Mouse (Mus musculus): ENCODE measurements around the gene Tmem167b. TPM values are rescaled to one million over a fixed set of nuclear protein-coding genes. Genes with fewer than 3 reads are reported as not detected.
A peak's percentile ranks its signal among the peaks of the same experiment; 100 is the strongest.
"Not testable (repeated sequence)": the region's sequence is repeated elsewhere in the genome, so short reads cannot be mapped to it uniquely, and the experiment has no call there.

Tmem167b gene
- 31.0 and 33.0 TPM in 2 replicates for polyA plus RNA-seq (2016; fragmentation: Nextera tagmentation; extraction: Ambion mirVana)

- Histone ChIP-seq H3K36me3 (replicated peaks) (peaks cover 31% of the 10 kb centered on the region), H3K4me1 (peaks cover 22% of the 10 kb centered on the region), H3K4me3 (peak within 1 kb of the TSS; percentile 95), H3K27me3 (replicated peaks; ENCODE audit: low read depth, poor library complexity, severe bottlenecking) (no peaks in the 10 kb centered on the region), H3K9me3 (no peaks in the 10 kb centered on the region), H3K27ac (replicated peaks) (peak within 1 kb of the TSS; percentile 95)
- WGBS, result under 1% methylated on average over 45 of the region's 45 CpGs
- DNase-seq (ENCODE audit: low spot score), result peak; percentile 96
Measured at GRCm38 (mm10) chr3:108562133-108562730, at the start of gene Tmem167b. Gene Tmem167b, minus strand, starts transcription at chr3:108562466.

- DNase-seq (ENCODE audit: low spot score), result no peak
- no peaks in the 10 kb centered on the region for H3K4me1 ChIP-seq
- H3K27me3 ChIP-seq (replicated peaks; ENCODE audit: low read depth, poor library complexity, severe bottlenecking), result no peaks in the 10 kb centered on the region
- no peak overlapping the region for H3K4me3 ChIP-seq
- H3K9me3 ChIP-seq, result no peaks in the 10 kb centered on the region
- peaks cover 3% of the 10 kb centered on the region; the same call in 1 of the 2 replicates for H3K36me3 ChIP-seq (replicated peaks)
- WGBS, result 74% methylated on average over 3 of the region's 3 CpGs
- no peak overlapping the region for H3K27ac ChIP-seq (replicated peaks)
Measured at GRCm38 (mm10) chr3:108608906-108609305, 46.6 kb upstream of the Tmem167b start.

DNA sequence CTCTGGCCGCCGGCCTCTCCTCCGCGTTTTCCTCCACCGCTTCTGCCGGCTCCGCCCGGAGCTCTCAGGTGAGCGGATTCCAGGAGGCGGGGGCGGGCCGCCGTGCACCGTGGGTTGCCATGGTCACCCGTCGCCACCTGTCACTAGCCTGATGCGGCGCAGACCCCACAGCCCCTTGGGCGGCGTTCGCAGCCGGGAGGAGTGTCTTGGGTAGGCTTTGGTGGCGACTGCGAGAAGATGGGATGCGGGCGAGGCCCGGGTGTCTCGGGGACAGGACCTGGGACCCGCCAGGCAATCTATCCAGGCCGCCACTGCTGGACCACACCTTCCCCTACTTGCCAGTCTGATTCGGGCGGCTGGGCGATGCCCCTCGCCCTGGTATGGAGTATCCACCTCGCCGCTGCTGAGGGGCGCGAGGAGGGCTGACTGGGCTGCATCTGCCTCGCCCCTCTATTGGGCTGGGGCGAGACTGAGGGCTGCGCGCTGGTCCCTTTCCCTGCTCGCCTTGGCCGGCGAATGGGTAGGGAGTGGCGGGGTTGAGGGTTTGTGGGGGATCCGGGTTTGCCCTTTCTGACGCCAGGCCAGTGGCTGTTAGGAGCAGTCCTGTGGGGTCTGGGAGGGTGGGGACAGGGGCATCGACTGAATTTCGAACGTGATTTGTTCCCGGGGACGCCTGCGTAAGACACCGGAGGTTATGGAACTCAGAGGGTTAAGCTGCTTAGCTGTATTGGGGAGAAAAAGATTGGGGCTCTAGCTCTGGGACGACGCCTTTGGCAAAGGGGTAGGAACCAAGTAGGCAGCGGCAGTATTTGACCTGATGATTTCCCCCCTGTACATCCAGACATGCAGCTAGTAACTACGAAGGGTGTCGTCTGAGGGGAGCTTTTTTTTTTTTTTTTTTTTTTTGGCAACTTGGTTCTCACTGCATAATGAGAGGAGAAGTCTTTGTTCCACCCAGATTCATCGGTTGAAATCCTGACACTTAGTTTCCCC is 29.6 kb upstream of the Tmem167b start:
- peak overlapping the region; percentile 83 for H3K27ac ChIP-seq (replicated peaks)
- no peak for DNase-seq (ENCODE audit: low spot score)
- H3K4me1 ChIP-seq, result peaks cover 12% of the 10 kb centered on the region
- H3K27me3 ChIP-seq (replicated peaks; ENCODE audit: low read depth, poor library complexity, severe bottlenecking), result no peaks in the 10 kb centered on the region
- peak overlapping the region; percentile 92 for H3K4me3 ChIP-seq
- H3K36me3 ChIP-seq (replicated peaks), result no peaks in the 10 kb centered on the region
- under 1% methylated on average over 61 of the region's 61 CpGs for WGBS
- no peaks in the 10 kb centered on the region for H3K9me3 ChIP-seq

DNA sequence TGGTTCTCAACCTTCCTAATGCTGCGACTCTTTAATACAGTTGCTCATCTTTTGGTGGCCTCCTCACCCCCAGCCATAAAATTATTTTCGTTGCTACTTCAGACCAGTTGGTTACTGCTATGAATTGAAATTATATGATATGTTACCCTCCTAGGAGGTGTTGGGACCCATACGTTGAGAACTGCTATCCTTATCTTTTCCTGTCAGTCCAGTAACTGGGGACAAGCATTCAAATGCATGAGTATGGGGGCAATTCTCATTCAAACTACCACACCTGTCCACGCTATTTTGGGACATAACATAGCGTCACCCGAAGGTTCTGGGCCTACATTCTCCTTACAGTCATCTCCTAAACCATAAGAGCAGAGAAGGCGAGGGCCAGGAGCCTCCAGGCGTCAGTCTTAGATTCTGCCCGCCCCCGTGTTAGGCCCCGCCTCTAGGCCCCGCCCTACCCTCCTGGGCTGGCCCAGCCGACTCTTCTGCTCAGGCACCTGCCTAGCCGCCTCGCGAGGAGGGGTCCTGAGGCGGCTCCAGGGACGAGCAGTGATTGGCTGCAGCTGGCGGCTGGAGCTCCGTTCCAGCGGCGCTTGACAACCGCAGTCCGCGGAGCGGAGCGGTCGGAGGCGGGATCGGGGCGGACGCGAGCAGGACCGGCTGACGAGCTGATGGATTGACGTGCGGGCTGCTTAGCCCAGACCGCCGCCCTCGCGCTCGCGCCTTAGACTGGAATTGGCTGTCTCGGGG is 28.7 kb upstream of the Tmem167b start, which contains the start of gene Wdr47:
TSS of gene Wdr47 (plus strand) at position 494 of the 744 bp plus-strand sequence.
- Histone ChIP-seq H3K9me3 (no peaks in the 10 kb centered on the region), H3K27ac (replicated peaks) (peak within 1 kb of the TSS; percentile 83), H3K4me1 (peaks cover 12% of the 10 kb centered on the region), H3K27me3 (replicated peaks; ENCODE audit: low read depth, poor library complexity, severe bottlenecking) (no peaks in the 10 kb centered on the region), H3K4me3 (peak within 1 kb of the TSS; percentile 92), H3K36me3 (replicated peaks) (no peaks in the 10 kb centered on the region)
- 6% methylated on average over 44 of the region's 44 CpGs for WGBS
- peak; percentile 98 for DNase-seq (ENCODE audit: low spot score)

- no peak for DNase-seq (ENCODE audit: low spot score)
- Histone ChIP-seq H3K4me3 (no peak overlapping the region), H3K27me3 (replicated peaks; ENCODE audit: low read depth, poor library complexity, severe bottlenecking) (no peaks in the 10 kb centered on the region), H3K9me3 (no peaks in the 10 kb centered on the region), H3K27ac (replicated peaks) (no peak overlapping the region), H3K4me1 (peaks cover 12% of the 10 kb centered on the region), H3K36me3 (replicated peaks) (0 out of 2 replicates have a peak, but pooled peaks cover 2% of the 10 kb centered on the region)
- WGBS, result 44% methylated on average over 2 of the region's 2 CpGs
Measured at GRCm38 (mm10) chr3:108588446-108588845, 26.2 kb upstream of the Tmem167b start.

- H3K36me3 ChIP-seq (replicated peaks), result peaks cover 8% of the 10 kb centered on the region
- no peaks in the 10 kb centered on the region for H3K9me3 ChIP-seq
- no peaks in the 10 kb centered on the region for H3K27me3 ChIP-seq (replicated peaks; ENCODE audit: low read depth, poor library complexity, severe bottlenecking)
- no peak for DNase-seq (ENCODE audit: low spot score)
- H3K4me3 ChIP-seq, result no peak overlapping the region
- 84% methylated on average over 4 of the region's 4 CpGs for WGBS
- no peaks in the 10 kb centered on the region for H3K4me1 ChIP-seq
- no peak overlapping the region for H3K27ac ChIP-seq (replicated peaks)
Measured at GRCm38 (mm10) chr3:108584580-108584979, 22.3 kb upstream of the Tmem167b start.

DNA sequence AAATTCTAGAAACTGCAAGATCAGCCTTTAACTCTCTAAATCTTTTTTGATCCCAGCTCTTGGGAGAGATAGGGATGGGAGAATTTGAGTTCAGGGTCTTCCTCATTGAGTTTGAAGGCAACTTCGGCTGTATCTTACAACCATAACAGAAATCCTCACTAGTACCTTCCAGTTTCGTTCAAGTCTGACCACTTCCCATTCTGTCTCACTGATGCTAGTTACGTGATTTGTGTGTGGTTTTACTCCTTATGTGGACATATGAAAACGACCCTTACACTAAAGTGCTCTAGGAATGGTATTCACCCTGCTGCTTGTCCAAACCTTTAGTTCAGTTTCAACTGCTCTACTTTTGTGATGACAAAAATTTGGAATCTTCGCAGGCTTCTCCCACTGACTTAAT is 11.8 kb upstream of the Tmem167b start:
- H3K4me3 ChIP-seq, result no peak overlapping the region
- WGBS, result 92% methylated on average over 5 of the region's 5 CpGs
- H3K27me3 ChIP-seq (replicated peaks; ENCODE audit: low read depth, poor library complexity, severe bottlenecking), result no peaks in the 10 kb centered on the region
- H3K27ac ChIP-seq (replicated peaks), result no peak overlapping the region
- H3K9me3 ChIP-seq, result no peaks in the 10 kb centered on the region
- DNase-seq (ENCODE audit: low spot score), result no peak
- peaks cover 21% of the 10 kb centered on the region for H3K4me1 ChIP-seq
- H3K36me3 ChIP-seq (replicated peaks), result peaks cover 28% of the 10 kb centered on the region

- H3K9me3 ChIP-seq, result no peaks in the 10 kb centered on the region
- 55% methylated on average over 18 of the region's 18 CpGs for WGBS
- no peaks in the 10 kb centered on the region for H3K27me3 ChIP-seq (replicated peaks; ENCODE audit: low read depth, poor library complexity, severe bottlenecking)
- H3K4me1 ChIP-seq, result peaks cover 26% of the 10 kb centered on the region
- H3K27ac ChIP-seq (replicated peaks), result peak overlapping the region; percentile 84
- H3K36me3 ChIP-seq (replicated peaks), result peaks cover 12% of the 10 kb centered on the region
- DNase-seq (ENCODE audit: low spot score), result no peak
- H3K4me3 ChIP-seq, result peak overlapping the region; percentile 75
Measured at GRCm38 (mm10) chr3:108572309-108573010, 10.2 kb upstream of the Tmem167b start.

GRCm38 (mm10) chr3:108571443-108572294 is 9.4 kb upstream of the Tmem167b start, which contains the start of gene Taf13:
Gene Taf13, plus strand, starts transcription at chr3:108571698.
- H3K27me3 ChIP-seq (replicated peaks; ENCODE audit: low read depth, poor library complexity, severe bottlenecking), result no peaks in the 10 kb centered on the region
- 3% methylated on average over 42 of the region's 42 CpGs for WGBS
- H3K36me3 ChIP-seq (replicated peaks), result peaks cover 6% of the 10 kb centered on the region
- peak; percentile 96 for DNase-seq (ENCODE audit: low spot score)
- H3K4me1 ChIP-seq, result peaks cover 26% of the 10 kb centered on the region
- no peaks in the 10 kb centered on the region for H3K9me3 ChIP-seq
- peak within 1 kb of the TSS; percentile 84 for H3K27ac ChIP-seq (replicated peaks)
- H3K4me3 ChIP-seq, result peak within 1 kb of the TSS; percentile 75

DNA sequence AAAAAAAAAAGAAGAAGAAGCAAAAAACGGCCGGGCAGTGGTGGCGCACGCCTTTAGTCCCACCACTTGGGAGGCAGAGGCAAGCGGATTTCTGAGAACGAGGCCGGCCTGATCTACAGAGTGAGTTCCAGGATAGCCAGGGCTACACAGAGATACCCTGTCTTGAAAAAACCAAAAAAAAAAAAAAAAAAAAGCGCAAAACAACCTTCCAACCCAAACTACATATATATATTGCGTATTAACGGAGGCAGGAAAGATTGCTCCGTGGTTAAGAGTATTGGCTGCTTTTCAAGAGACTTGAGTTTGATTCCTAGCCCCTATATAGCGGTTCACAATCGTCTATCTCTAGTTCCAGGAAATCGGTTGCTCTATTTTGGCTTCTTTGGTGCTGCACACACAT is 8.5 kb upstream of the Tmem167b start:
- H3K4me1 ChIP-seq, result peaks cover 26% of the 10 kb centered on the region
- WGBS, result 87% methylated on average over 14 of the region's 14 CpGs

DNA sequence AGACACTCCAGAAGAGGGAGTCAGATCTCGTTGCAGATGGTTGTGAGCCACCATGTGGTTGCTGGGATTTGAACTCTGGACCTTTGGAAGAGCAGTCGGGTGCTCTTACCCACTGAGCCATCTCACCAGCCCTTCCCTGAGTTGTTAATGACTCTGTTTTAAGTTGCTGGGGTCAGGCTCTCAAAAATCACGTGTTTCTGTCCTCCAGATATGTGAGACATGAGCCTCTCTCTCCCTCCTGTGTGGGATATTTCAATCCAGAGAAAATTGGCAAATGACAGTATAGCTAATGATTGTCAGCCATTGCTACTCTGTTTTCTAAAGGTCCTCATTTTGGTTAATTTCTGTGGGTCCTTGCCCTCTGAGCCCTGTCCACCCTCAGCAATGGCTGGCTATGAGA is 7.4 kb upstream of the Tmem167b start:
- H3K27me3 ChIP-seq (replicated peaks; ENCODE audit: low read depth, poor library complexity, severe bottlenecking); H3K36me3 ChIP-seq (replicated peaks); H3K4me3 ChIP-seq; H3K9me3 ChIP-seq; DNase-seq (ENCODE audit: low spot score); H3K27ac ChIP-seq (replicated peaks): not testable (repeated sequence)
- H3K4me1 ChIP-seq, result peaks cover 26% of the 10 kb centered on the region
- WGBS, result 60% methylated on average over 3 of the region's 3 CpGs

More for the DNA sequence above, 8.5 kb upstream of the Tmem167b start:
- Histone ChIP-seq H3K4me3 (peak overlapping the region; percentile 75; the same call in 1 of the 2 replicates), H3K9me3 (no peaks in the 10 kb centered on the region), H3K36me3 (replicated peaks) (no peaks in the 10 kb centered on the region), H3K27ac (replicated peaks) (no peak overlapping the region), H3K27me3 (replicated peaks; ENCODE audit: low read depth, poor library complexity, severe bottlenecking) (no peaks in the 10 kb centered on the region)
- no peak for DNase-seq (ENCODE audit: low spot score)

Measured in embryonic facial prominence, embryonic 10.5 days (tissue).